Mouse (Mus musculus): Measurements from ENCODE around the gene Clic5.

Clic5 gene

GRCm38 (mm10) chr17:44190246-44190645 lies 1.9 kb downstream of the Clic5 start:
- no peak for DNase-seq (ENCODE audit: extremely low spot score, low read depth, low spot score)

GRCm38 (mm10) chr17:44192981-44193380 lies 4.6 kb downstream of the Clic5 start:
- DNase-seq (ENCODE audit: extremely low spot score, low read depth, low spot score) = no peak

- no peak for DNase-seq (ENCODE audit: extremely low spot score, low read depth, low spot score)
Observed at GRCm38 (mm10) chr17:44199158-44199557, 10.8 kb downstream of the Clic5 start.

GRCm38 (mm10) chr17:44202952-44203351 lies 14.6 kb downstream of the Clic5 start:
- no peak for DNase-seq (ENCODE audit: extremely low spot score, low read depth, low spot score)

GRCm38 (mm10) chr17:44204787-44205186 lies 16.4 kb downstream of the Clic5 start:
- no peak for DNase-seq (ENCODE audit: extremely low spot score, low read depth, low spot score)

GRCm38 (mm10) chr17:44205562-44205961 lies 17.2 kb downstream of the Clic5 start:
- DNase-seq (ENCODE audit: extremely low spot score, low read depth, low spot score) = no peak

- no peak for DNase-seq (ENCODE audit: extremely low spot score, low read depth, low spot score)
Observed at GRCm38 (mm10) chr17:44208900-44209299, 20.5 kb downstream of the Clic5 start.

GRCm38 (mm10) chr17:44212960-44213619 lies 24.7 kb downstream of the Clic5 start:
- no peak for DNase-seq (ENCODE audit: extremely low spot score, low read depth, low spot score)

GRCm38 (mm10) chr17:44215196-44215799 lies 26.9 kb downstream of the Clic5 start:
- no peak for DNase-seq (ENCODE audit: extremely low spot score, low read depth, low spot score)

GRCm38 (mm10) chr17:44217185-44217584 lies 28.8 kb downstream of the Clic5 start:
- DNase-seq (ENCODE audit: extremely low spot score, low read depth, low spot score) = no peak

GRCm38 (mm10) chr17:44219943-44220342 lies 31.6 kb downstream of the Clic5 start:
- no peak for DNase-seq (ENCODE audit: extremely low spot score, low read depth, low spot score)

- no peak for DNase-seq (ENCODE audit: extremely low spot score, low read depth, low spot score)
Observed at GRCm38 (mm10) chr17:44228428-44228827, 40.0 kb downstream of the Clic5 start.

GRCm38 (mm10) chr17:44230083-44230482 lies 41.7 kb downstream of the Clic5 start:
- no peak for DNase-seq (ENCODE audit: extremely low spot score, low read depth, low spot score)

- no peak for DNase-seq (ENCODE audit: extremely low spot score, low read depth, low spot score)
Observed at GRCm38 (mm10) chr17:44239030-44239721, 50.8 kb downstream of the Clic5 start.

GRCm38 (mm10) chr17:44240742-44241141 lies 52.4 kb downstream of the Clic5 start:
- no peak for DNase-seq (ENCODE audit: extremely low spot score, low read depth, low spot score)

- no peak for DNase-seq (ENCODE audit: extremely low spot score, low read depth, low spot score)
Observed at GRCm38 (mm10) chr17:44244096-44244495, 55.7 kb downstream of the Clic5 start.

- DNase-seq (ENCODE audit: extremely low spot score, low read depth, low spot score) = no peak
Observed at GRCm38 (mm10) chr17:44244625-44245024, 56.2 kb downstream of the Clic5 start.

GRCm38 (mm10) chr17:44246153-44246700 lies 57.8 kb downstream of the Clic5 start:
- DNase-seq (ENCODE audit: extremely low spot score, low read depth, low spot score) = no peak

- no peak for DNase-seq (ENCODE audit: extremely low spot score, low read depth, low spot score)
Observed at GRCm38 (mm10) chr17:44249544-44249943, 61.2 kb downstream of the Clic5 start.

GRCm38 (mm10) chr17:44252653-44253052 lies 64.3 kb downstream of the Clic5 start:
- DNase-seq (ENCODE audit: extremely low spot score, low read depth, low spot score) = no peak

GRCm38 (mm10) chr17:44254698-44255097 lies 66.3 kb downstream of the Clic5 start:
- no peak for DNase-seq (ENCODE audit: extremely low spot score, low read depth, low spot score)

- DNase-seq (ENCODE audit: extremely low spot score, low read depth, low spot score) = peak; percentile 70
Observed at GRCm38 (mm10) chr17:44256583-44256982, 68.2 kb downstream of the Clic5 start.
